Mouse (Mus musculus): ENCODE measurements around the gene Gpd1l.
"Not testable (repeated sequence)": the region's sequence is repeated elsewhere in the genome, so short reads cannot be mapped to it uniquely, and the experiment has no call there.

Gene Gpd1l

DNA sequence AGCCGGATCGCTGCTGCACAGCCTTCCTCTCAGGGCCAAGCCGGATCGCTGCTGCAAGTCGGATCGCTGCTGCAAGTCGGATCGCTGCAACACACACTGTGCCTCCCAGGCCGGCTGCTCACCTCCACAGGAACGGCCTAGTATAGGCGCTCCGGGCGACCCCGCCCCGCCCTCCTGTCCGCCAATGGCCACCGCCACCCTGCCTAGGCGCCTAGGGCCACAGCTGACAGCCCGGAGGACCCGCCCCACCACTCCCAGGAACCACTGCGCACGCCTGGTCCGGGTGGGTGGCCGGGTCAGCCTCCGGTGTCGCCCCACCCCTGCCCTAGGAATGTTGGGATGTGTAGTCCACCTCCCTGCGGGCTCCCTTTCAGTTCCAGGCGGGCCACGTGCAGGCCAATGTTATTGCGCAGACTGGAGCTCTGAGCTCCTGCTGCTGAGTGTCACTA is at the start of gene Gpd1l:
Gene Gpd1l (minus strand): TSS at position 265 of the 449 bp plus-strand sequence.
- H3K4me1 ChIP-seq (replicated peaks; ENCODE audit: low read depth, low read length) = peaks cover 50% of the 10 kb centered on the region
- peak within 1 kb of the TSS; percentile 87 for H3K4me3 ChIP-seq (replicated peaks; ENCODE audit: low read length)
- no peaks in the 10 kb centered on the region for H3K9me3 ChIP-seq (ENCODE audit: low read length)
- TF ChIP-seq POU5F1 (IDR thresholded peaks at IDR 0.05; ENCODE audit: borderline replicate concordance, low read length) (no peak), CTCF (conservative IDR thresholded peaks at IDR 0.05; ENCODE audit: low read length) (no peak), NANOG (IDR thresholded peaks at IDR 0.05; ENCODE audit: borderline replicate concordance, low read length) (no peak)
- H3K36me3 ChIP-seq (ENCODE audit: insufficient read depth, low read length) = no peaks in the 10 kb centered on the region
- H3K27me3 ChIP-seq (ENCODE audit: insufficient read depth, low read length) = peaks cover 14% of the 10 kb centered on the region

DNA sequence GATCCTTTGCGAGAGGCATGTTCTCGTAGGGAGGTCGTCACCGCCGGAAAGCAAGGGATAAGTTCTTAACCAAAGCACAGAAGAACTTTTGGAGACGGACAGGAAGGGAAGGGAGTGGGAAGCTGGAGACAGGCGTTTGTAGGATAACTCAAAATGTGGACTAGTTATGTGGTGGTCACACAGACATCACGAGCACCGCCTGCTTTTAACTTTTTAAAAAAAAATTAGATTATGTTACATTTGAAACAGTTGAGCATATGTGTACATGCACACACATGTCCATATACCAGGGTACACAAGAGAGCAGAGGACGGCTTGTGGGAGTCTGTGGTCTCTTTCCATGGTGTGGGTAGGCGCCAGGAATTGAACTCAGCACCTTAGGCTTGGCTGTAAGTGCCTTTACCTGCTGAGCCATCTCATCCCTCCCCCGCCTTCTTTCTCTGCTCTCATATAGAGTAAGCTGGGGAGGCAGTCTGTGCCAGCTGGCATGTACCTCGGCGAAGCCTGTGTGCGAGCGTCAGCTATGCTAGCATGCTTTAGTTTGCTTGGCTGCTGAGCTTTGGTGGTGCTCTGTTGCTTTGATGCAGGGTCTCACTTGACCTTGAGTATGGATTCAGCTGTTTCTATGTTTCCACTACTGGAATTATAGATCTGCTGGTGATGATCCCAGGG is 49.0 kb upstream of the Gpd1l start, which contains the start of gene Rps27rt:
Gene Rps27rt (minus strand): TSS at position 51 of the 672 bp plus-strand sequence.
- TF ChIP-seq POU5F1 (IDR thresholded peaks at IDR 0.05; ENCODE audit: borderline replicate concordance, low read length) = no peak
- TF ChIP-seq NANOG (IDR thresholded peaks at IDR 0.05; ENCODE audit: borderline replicate concordance, low read length) = no peak
- no peak for TF ChIP-seq CTCF (conservative IDR thresholded peaks at IDR 0.05; ENCODE audit: low read length)
- peaks cover 27% of the 10 kb centered on the region for H3K27me3 ChIP-seq (ENCODE audit: insufficient read depth, low read length)
- H3K9me3 ChIP-seq (ENCODE audit: low read length) = peaks cover 4% of the 10 kb centered on the region; the same call in 1 of the 2 replicates
- H3K36me3 ChIP-seq (ENCODE audit: insufficient read depth, low read length) = no peaks in the 10 kb centered on the region
- peaks cover 36% of the 10 kb centered on the region for H3K4me1 ChIP-seq (replicated peaks; ENCODE audit: low read depth, low read length)
- no peak within 1 kb of the TSS for H3K4me3 ChIP-seq (replicated peaks; ENCODE audit: low read length)

GRCm38 (mm10) chr9:114979969-114980368 is 46.2 kb upstream of the Gpd1l start:
- H3K36me3 ChIP-seq (ENCODE audit: insufficient read depth, low read length) = no peaks in the 10 kb centered on the region
- no peak overlapping the region for H3K4me3 ChIP-seq (replicated peaks; ENCODE audit: low read length)
- no peak for TF ChIP-seq CTCF (conservative IDR thresholded peaks at IDR 0.05; ENCODE audit: low read length)
- no peak for TF ChIP-seq NANOG (IDR thresholded peaks at IDR 0.05; ENCODE audit: borderline replicate concordance, low read length)
- TF ChIP-seq POU5F1 (IDR thresholded peaks at IDR 0.05; ENCODE audit: borderline replicate concordance, low read length) = no peak
- H3K27me3 ChIP-seq (ENCODE audit: insufficient read depth, low read length) = peaks cover 49% of the 10 kb centered on the region
- peaks cover 4% of the 10 kb centered on the region; the same call in 1 of the 2 replicates for H3K9me3 ChIP-seq (ENCODE audit: low read length)
- H3K4me1 ChIP-seq (replicated peaks; ENCODE audit: low read depth, low read length) = peaks cover 26% of the 10 kb centered on the region

- peak within 1 kb of the TSS; percentile 90 for H3K4me3 ChIP-seq (replicated peaks; ENCODE audit: low read length)
- peaks cover 49% of the 10 kb centered on the region for H3K27me3 ChIP-seq (ENCODE audit: insufficient read depth, low read length)
- TF ChIP-seq CTCF (conservative IDR thresholded peaks at IDR 0.05; ENCODE audit: low read length) (no peak), POU5F1 (IDR thresholded peaks at IDR 0.05; ENCODE audit: borderline replicate concordance, low read length) (no peak), NANOG (IDR thresholded peaks at IDR 0.05; ENCODE audit: borderline replicate concordance, low read length) (no peak)
- no peaks in the 10 kb centered on the region for H3K36me3 ChIP-seq (ENCODE audit: insufficient read depth, low read length)
- peaks cover 20% of the 10 kb centered on the region for H3K4me1 ChIP-seq (replicated peaks; ENCODE audit: low read depth, low read length)
- H3K9me3 ChIP-seq (ENCODE audit: low read length) = no peaks in the 10 kb centered on the region
Measured at GRCm38 (mm10) chr9:114978281-114979111, 44.7 kb upstream of the Gpd1l start, which contains the start of gene Osbpl10. Gene Osbpl10 (plus strand): TSS chr9:114978569.

- Histone ChIP-seq H3K36me3 (ENCODE audit: insufficient read depth, low read length) (no peaks in the 10 kb centered on the region), H3K9me3 (ENCODE audit: low read length) (no peaks in the 10 kb centered on the region), H3K4me1 (replicated peaks; ENCODE audit: low read depth, low read length) (peaks cover 20% of the 10 kb centered on the region), H3K4me3 (replicated peaks; ENCODE audit: low read length) (peak overlapping the region; percentile 90), H3K27me3 (ENCODE audit: insufficient read depth, low read length) (peaks cover 49% of the 10 kb centered on the region)
- no peak for TF ChIP-seq POU5F1 (IDR thresholded peaks at IDR 0.05; ENCODE audit: borderline replicate concordance, low read length)
- TF ChIP-seq NANOG (IDR thresholded peaks at IDR 0.05; ENCODE audit: borderline replicate concordance, low read length) = no peak
- TF ChIP-seq CTCF (conservative IDR thresholded peaks at IDR 0.05; ENCODE audit: low read length) = no peak
Measured at GRCm38 (mm10) chr9:114977461-114978280, 43.9 kb upstream of the Gpd1l start.

DNA sequence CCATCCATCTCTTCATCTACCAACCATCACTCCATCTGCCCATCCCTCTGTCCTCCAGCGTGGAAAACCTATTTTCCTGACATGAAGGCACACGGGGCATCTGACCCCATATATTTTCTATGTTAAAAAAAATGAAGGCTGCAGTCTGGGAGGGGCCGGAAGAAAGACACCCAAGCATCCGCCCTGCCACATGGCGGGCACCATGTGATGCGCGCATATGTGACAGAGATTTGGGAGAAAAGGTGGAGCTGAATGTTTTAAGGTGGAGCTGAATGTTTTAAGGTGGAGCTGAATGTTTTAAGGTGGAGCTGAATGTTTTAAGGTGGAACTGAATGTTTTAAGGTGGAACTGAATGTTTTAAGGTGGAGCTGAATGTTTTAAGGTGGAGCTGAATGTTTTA is 32.5 kb upstream of the Gpd1l start:
- H3K4me3 ChIP-seq (replicated peaks; ENCODE audit: low read length) = peak overlapping the region; percentile 67
- H3K36me3 ChIP-seq (ENCODE audit: insufficient read depth, low read length); H3K9me3 ChIP-seq (ENCODE audit: low read length); H3K27me3 ChIP-seq (ENCODE audit: insufficient read depth, low read length): not testable (repeated sequence)
- H3K4me1 ChIP-seq (replicated peaks; ENCODE audit: low read depth, low read length) = peaks cover 31% of the 10 kb centered on the region

GRCm38 (mm10) chr9:114964093-114964492 is 30.3 kb upstream of the Gpd1l start:
- no peaks in the 10 kb centered on the region for H3K36me3 ChIP-seq (ENCODE audit: insufficient read depth, low read length)
- H3K4me3 ChIP-seq (replicated peaks; ENCODE audit: low read length) = no peak overlapping the region
- H3K9me3 ChIP-seq (ENCODE audit: low read length) = no peaks in the 10 kb centered on the region
- TF ChIP-seq CTCF (conservative IDR thresholded peaks at IDR 0.05; ENCODE audit: low read length) (no peak), POU5F1 (IDR thresholded peaks at IDR 0.05; ENCODE audit: borderline replicate concordance, low read length) (no peak), NANOG (IDR thresholded peaks at IDR 0.05; ENCODE audit: borderline replicate concordance, low read length) (no peak)
- H3K27me3 ChIP-seq (ENCODE audit: insufficient read depth, low read length) = 0 out of 2 replicates have a peak, but pooled peaks cover 2% of the 10 kb centered on the region
- H3K4me1 ChIP-seq (replicated peaks; ENCODE audit: low read depth, low read length) = peaks cover 31% of the 10 kb centered on the region

DNA sequence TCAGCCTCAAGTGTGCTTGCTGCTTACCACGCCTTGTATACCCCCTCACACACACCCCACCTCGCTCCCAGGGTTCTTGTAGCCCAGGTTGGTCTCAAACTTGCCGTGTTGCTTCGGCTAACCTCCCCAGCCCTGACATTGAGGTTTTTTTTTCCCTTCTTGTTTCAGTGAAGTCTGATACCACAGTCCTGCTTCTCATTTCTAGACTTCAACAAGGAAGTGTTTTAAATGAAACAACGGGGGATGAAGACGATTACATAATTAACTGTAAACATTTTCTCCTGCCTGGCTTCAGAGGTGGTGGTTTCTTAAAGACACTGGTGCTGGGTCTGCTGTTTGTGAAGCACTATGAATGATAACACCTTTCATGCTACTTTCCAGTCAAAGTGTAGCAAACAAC is 27.1 kb upstream of the Gpd1l start:
- Histone ChIP-seq H3K4me1 (replicated peaks; ENCODE audit: low read depth, low read length) (peaks cover 16% of the 10 kb centered on the region), H3K27me3 (ENCODE audit: insufficient read depth, low read length) (0 out of 2 replicates have a peak, but pooled peaks cover 2% of the 10 kb centered on the region), H3K4me3 (replicated peaks; ENCODE audit: low read length) (no peak overlapping the region), H3K9me3 (ENCODE audit: low read length) (no peaks in the 10 kb centered on the region), H3K36me3 (ENCODE audit: insufficient read depth, low read length) (no peaks in the 10 kb centered on the region)
- TF ChIP-seq NANOG (IDR thresholded peaks at IDR 0.05; ENCODE audit: borderline replicate concordance, low read length) (no peak), CTCF (conservative IDR thresholded peaks at IDR 0.05; ENCODE audit: low read length) (no peak), POU5F1 (IDR thresholded peaks at IDR 0.05; ENCODE audit: borderline replicate concordance, low read length) (no peak)
